Mouse (Mus musculus) left cerebral cortex, adult 6 months (tissue): ENCODE measurements around the gene Gm364. TPM values are rescaled to one million over a fixed set of nuclear protein-coding genes. Genes with fewer than 3 reads are reported as not detected.

Experiments
- long read RNA-seq, 2 experiments: library from polyadenylated mRNA; unstranded; transcript quantifications; one replicate each; pipeline ENCODE4 v2.0.0; 2019 to 2020
- polyA plus RNA-seq: library from polyadenylated mRNA; unstranded; fragments of <200 nt; fragmentation: Nextera tagmentation; gene quantifications from 2 replicates; pipeline ENCODE4 v1.2.3, GENCODE M21; 2021

The Gm364 gene
- not detected in 2 replicates for polyA plus RNA-seq
- long read RNA-seq, experiment 1, result 0 reads
- long read RNA-seq, experiment 2, result 0 reads

DNA sequence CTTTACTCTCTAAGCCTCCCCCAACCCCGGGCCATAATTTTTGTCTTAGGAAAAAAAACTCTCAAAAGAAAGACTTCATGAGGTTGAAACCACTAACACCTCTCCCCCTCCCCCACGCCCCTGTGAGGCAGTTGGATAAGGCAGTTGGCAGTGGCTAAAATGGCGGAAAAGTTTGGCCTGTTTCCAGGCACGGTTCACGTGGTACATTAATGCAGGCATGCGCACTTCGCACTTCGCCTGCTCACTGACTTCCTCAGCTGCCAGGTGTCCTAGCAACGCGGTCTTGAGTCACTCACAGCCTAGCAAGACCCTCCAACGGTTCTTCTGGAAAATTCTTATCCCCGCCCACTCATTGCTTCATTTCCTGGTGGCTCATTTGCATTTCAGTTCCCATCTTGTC lies at the start of gene Gm364:
Gene Gm364 (plus strand): TSS at position 386 of the 400 bp plus-strand sequence.

DNA sequence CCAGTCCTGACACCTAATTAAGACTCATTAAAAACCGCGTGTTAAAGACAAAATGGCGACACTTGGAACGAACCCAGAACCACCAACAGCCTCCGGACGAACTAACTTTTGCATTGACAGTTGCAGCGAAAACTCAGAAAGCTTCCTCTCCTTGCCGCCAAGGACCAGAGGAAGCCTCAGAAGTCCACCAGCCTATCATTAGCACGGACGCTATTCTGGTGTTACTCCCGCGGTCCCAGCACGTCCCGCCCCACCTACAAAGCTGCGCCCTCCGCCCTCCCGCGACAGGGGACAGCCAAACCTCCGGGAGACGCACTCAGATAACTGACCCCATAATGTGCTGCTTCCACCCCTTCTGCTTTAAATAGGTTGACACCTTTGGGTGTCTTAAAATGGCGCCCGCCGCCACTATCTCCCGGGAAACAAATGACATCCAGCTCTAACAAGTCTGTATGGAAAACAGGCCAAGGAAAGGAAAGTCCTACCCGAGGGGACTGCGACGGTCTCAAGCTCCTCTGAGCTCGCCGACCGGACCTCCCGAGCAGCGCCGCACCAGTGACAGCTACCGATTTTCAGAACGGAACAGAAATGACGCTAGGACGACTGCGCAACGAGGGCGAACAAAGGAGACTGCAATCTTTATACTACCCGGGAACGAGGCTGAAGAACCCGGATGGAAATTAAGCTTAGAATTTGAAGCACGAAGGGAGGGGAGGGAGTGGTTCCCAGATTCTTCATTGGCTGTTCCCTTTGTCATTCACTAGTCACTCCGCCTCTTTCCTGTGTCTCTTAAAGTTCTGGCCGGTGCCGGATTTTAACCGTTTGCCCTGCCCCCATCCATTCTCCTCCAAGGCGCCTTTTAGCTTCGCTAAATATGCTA lies 16.3 kb upstream of the Gm364 start, which contains the start of gene Rbmx:
Gene Rbmx (minus strand): TSS at position 670 of the 880 bp plus-strand sequence.

GRCm38 (mm10) chrX:57503634-57504033 lies 94.7 kb downstream of the Gm364 start, which contains the start of gene Gpr101:
Gene Gpr101, minus strand, starts transcription at chrX:57503757.

Other genes with a start within 250 kb of the Gm364 start
- not detected in 2 replicates for gene Cd40lg, start 197.0 kb upstream of the Gm364 start, polyA plus RNA-seq
- 4.5 and 4.6 TPM in 2 replicates for gene Arhgef6, start 70.4 kb upstream of the Gm364 start, polyA plus RNA-seq
- 38.8 and 47.8 TPM in 2 replicates for gene Rbmx, start 16.1 kb upstream of the Gm364 start, polyA plus RNA-seq
- 0.24 and 1.1 TPM in 2 replicates for gene Gpr101, start 94.6 kb downstream of the Gm364 start, polyA plus RNA-seq